Mouse (Mus musculus): ENCODE results near the gene Cebpa. TPM values are rescaled to one million over a fixed set of nuclear protein-coding genes. Genes with fewer than 3 reads are reported as not detected.

The Cebpa gene
- total RNA-seq, 2 experiments from 2014 or later, result 3.0 to 4.2 TPM

DNA sequence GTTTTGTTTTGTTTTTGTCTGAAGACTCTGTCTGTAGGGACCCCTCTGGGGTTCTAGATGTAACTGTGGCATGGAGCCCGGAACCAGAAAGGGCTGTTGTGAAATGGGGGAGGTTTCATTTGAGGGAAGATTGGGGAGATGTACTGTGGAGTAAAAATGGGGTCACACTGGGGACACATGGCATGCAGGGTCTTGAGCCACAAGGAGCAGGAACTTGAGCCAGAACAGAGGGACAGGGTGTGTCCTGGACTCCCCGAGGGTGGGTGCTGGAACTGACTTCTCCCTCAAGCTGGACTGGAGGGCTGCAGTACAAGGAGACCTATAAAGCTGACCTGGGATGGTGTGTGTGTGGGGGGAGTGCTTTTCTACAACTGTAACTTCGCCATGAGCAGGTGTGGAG, 38.4 kb downstream of the Cebpa start:
- no peak for DNase-seq
- no peak overlapping the region for H3K27ac ChIP-seq
- no peak for TF ChIP-seq CTCF (IDR thresholded peaks at IDR 0.05)
- H3K4me3 ChIP-seq, result no peak overlapping the region
- intact Hi-C loops (cut with DNase I), result no loop called here

DNA sequence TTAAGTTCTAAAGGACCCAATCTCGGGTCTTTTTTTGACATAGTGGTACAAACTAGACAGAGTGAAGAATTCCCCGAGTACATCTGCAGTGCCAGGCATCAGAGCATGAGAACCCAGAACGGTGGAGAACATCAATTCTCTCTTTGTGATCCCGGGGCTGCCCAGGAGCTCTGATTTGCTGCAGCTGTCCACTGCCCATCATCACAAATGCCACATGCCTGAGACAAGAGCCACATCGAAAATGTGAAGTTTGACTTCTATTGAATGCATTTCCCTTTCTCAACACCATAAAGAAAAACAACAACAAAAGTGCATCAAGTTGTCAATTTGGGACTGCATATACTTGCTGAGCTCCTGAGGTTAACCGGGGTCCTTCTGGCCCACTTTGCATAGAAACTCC, 43.4 kb downstream of the Cebpa start:
- no peak for TF ChIP-seq CTCF (IDR thresholded peaks at IDR 0.05)
- intact Hi-C loops (cut with DNase I), result no loop called here
- no peak for DNase-seq
- Histone ChIP-seq H3K27ac (no peak overlapping the region), H3K4me3 (no peak overlapping the region)

DNA sequence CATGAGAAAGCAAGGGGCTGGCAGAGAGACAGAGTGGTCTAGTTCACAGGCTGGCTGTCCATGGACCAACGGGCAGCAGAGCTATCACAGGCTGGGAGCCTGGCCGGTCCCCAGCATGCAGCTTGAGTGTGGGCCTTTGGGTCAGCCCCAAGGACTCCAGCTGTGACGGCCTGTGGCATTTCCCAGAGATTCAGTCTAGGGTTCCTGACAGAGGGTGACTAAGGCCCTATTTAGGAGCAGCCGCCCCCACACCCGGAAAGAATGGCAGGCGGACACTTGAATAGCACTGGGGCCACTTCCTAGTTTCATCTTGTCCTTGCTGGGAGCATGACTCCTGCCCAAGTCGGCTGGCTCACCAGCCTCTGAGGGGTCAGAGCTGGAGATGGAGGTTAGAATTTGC, 44.5 kb downstream of the Cebpa start:
- DNase-seq, result peak; percentile 48
- Histone ChIP-seq H3K27ac (no peak overlapping the region), H3K4me3 (no peak overlapping the region)
- intact Hi-C loops (cut with DNase I), result no loop called here
- no peak for TF ChIP-seq CTCF (IDR thresholded peaks at IDR 0.05)

DNA sequence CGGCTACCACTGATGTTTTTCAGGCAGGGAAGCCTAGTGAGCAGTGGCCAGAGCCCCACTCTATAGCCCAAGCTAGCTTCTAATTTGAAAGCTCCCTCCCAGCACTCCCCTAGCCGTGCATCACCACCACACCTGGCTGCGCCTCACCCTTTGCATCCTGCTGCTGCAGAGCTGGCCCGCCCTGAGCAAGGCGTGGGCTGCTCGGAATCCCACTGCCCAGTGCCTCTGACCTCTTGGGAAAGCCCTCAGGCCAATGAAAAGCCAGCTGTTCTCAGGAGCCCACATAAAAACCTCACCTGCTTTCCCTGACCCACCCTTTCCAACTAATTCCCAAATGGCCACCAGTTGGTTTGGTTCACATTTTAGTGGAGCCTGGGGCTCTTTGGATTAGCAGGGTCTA, 45.0 kb downstream of the Cebpa start:
- DNase-seq, result no peak
- Histone ChIP-seq H3K4me3 (no peak overlapping the region), H3K27ac (no peak overlapping the region)
- TF ChIP-seq CTCF (IDR thresholded peaks at IDR 0.05), result no peak
- intact Hi-C loops (cut with DNase I), result no loop called here

DNA sequence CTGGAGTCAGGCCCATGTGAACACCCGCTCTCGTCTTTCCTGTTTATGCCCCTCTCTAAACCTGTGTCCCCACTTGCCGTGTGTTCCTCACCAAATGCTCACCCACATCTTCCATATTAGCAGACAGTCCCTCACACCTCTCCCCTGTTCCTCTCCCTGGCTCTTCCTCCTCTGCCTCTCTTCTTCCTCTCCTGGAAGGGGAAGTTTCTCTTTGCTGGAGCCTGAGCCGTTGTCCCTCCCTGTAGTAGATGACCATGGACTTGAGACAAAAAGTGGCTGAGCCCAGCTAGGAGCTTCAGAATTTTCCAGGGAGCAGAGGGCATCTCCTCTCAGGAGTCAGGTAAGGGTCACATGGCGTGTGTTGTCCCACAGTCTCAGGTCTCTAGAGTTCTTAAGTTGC, 47.9 kb downstream of the Cebpa start:
- TF ChIP-seq CTCF (IDR thresholded peaks at IDR 0.05), result no peak
- no peak overlapping the region for H3K27ac ChIP-seq
- DNase-seq, result no peak
- intact Hi-C loops (cut with DNase I), result no loop called here
- H3K4me3 ChIP-seq, result no peak overlapping the region

DNA sequence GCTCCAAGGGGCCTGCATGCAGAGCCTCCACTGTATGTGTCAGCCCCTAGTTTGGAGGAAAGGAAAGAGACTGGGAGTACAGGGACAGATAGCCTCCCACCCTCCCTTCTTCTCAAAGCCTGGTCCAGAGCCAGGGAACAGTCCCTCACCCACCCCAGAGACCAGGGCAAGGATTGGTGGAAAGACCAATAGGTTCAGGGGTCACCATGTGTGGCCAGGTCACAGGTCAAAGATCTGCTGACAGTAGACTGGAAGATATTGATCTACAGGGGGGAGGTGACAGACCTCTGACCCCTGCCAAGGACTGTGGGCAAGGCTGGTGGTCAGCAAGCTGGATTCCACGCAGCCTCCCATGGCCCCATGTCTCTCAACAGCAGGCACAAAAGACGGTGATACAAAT, 48.8 kb downstream of the Cebpa start:
- intact Hi-C loops (cut with DNase I), result no loop called here
- no peak for DNase-seq
- no peak for TF ChIP-seq CTCF (IDR thresholded peaks at IDR 0.05)
- no peak overlapping the region for H3K27ac ChIP-seq
- H3K4me3 ChIP-seq, result no peak overlapping the region

DNA sequence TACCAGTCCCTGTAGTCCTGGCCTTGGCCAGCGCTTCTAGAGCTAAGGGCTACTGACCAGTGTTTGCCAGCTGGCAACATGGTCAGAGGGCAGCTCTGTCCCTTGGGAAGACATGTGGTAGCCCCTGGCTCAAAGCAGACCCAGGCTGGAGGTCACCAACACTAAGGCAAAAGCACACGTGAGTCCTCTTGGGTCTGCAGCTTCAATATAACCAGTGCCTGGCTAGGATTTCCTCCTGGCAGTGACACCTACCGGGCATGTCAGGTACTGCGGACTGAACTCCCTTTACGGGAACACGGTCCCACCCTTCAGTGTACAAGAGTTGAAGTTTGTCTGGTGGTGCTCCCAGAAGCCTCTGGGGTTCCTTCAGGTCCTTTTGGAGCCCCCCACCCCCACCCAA, 50.2 kb downstream of the Cebpa start:
- intact Hi-C loops (cut with DNase I), result loop anchor here (1.0 kb wide), 1 partner anchor 51 kb away; no protein-coding TSS in a partner anchor
- Histone ChIP-seq H3K4me3 (no peak overlapping the region), H3K27ac (no peak overlapping the region)
- peak; percentile 91 for DNase-seq
- TF ChIP-seq CTCF (IDR thresholded peaks at IDR 0.05), result peak; percentile 96

Small RNA genes lying within 50 kb of the gene (microRNA-seq; reads per million reads assigned to microRNA genes)
- not detected for gene Gm25033

Other genes starting within 250 kb of the Cebpa start
- 10 to 100 TPM; 24.1 to 24.3 TPM for gene Pepd, start 206.9 kb upstream of the Cebpa start, total RNA-seq (2021)
- gene Cebpg, start 62.7 kb upstream of the Cebpa start, total RNA-seq (2021), result 10 to 100 TPM; 41.0 to 46.0 TPM
- under 1 TPM; 0.31 to 0.47 TPM for gene Slc7a10, start 67.1 kb downstream of the Cebpa start, total RNA-seq (2021)
- gene Lrp3, start 96.2 kb downstream of the Cebpa start, total RNA-seq (2021), result 1 to 10 TPM; 7.5 to 8.6 TPM
- 1 to 10 TPM; 6.4 to 7.4 TPM for gene Gpatch1, start 199.1 kb downstream of the Cebpa start, total RNA-seq (2021)
- gene Rhpn2, start 214.9 kb downstream of the Cebpa start, total RNA-seq (2021), result 1 to 10 TPM; 1.2 to 1.3 TPM